9 mouse cellular contexts compared by ENCODE assay signal in the genomic region with DNA sequence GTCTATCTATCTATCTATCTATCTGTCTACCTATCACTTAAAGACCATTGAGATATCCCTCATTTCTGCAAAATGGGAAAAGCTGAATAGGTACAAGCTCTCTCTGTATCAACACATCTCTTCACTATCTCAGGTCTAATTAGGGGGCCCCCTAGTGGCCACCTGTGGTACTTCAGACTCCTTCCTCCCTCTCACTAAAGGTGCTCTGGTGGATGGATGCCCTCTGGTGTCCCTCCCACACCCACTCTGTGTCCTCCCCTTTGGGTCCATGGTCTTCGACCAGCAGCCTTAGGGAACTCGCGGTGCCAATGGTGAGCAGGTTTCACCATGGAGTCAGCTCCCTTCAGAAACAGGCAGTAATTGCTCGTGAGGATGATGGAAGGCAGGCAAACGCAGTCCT. TPM values are rescaled to one million over a fixed set of nuclear protein-coding genes. Genes with fewer than 3 reads are reported as not detected.
DNase-seq lines count a peak whose midpoint lies in the region; ATAC-seq and TF ChIP-seq lines count a peak whose summit lies in the region.
"Had no signal": no experiment of that assay in that cellular context is flagged by ENCODE, and none has a peak within 500 bp of the region (broad histone marks: within the 10 kb centered on the region; RNA-seq: fewer than 3 reads in every experiment).

No protein-coding gene starts in this region.

- no peak overlapping the region for H3K9ac ChIP-seq in intestine, postnatal 0 days (ENCODE audit: low read depth, low read length)
- no peak overlapping the region for H3K9ac ChIP-seq in intestine, embryonic 15.5 days
- H3K9ac ChIP-seq in ES-Bruce4 (ENCODE audit: low read depth, poor library complexity, severe bottlenecking), result no peak overlapping the region
- H3K9ac ChIP-seq in limb, embryonic 11.5 days (ENCODE audit: low read length), result no peak overlapping the region

- peak; percentile 63 for DNase-seq in adrenal gland, postnatal 14 days
- peak; percentile 50 for DNase-seq in embryo, embryonic 11 days
- peak; percentile 79 for DNase-seq in limb, embryonic 11.5 days (ENCODE audit: low spot score)
- peak; percentile 40 for DNase-seq in right cerebral cortex, postnatal 14 days
- no peak for DNase-seq in layer of hippocampus, adult 9-11 months

- TF ChIP-seq POLR2A in ES-Bruce4 (IDR thresholded peaks at IDR 0.05; ENCODE audit: insufficient read depth, low read length), result no peak

- 44% methylated on average over 5 of the region's 5 CpGs for WGBS in intestine, postnatal 0 days
- WGBS in intestine, embryonic 15.5 days, result 58% methylated on average over 5 of the region's 5 CpGs
- WGBS in limb, embryonic 11.5 days, result 47% methylated on average over 5 of the region's 5 CpGs

- no peak overlapping the region for H3K27ac ChIP-seq in intestine, postnatal 0 days (ENCODE audit: low read depth, low read length)
- no peak overlapping the region for H3K27ac ChIP-seq in intestine, embryonic 15.5 days
- H3K27ac ChIP-seq in ES-Bruce4 (ENCODE audit: insufficient read depth, low read length), result no peak overlapping the region
- H3K27ac ChIP-seq in limb, embryonic 11.5 days (replicated peaks; ENCODE audit: low read depth, low read length), result no peak overlapping the region
- H3K27ac ChIP-seq: macrophage had no signal

- H3K4me2 ChIP-seq in intestine, postnatal 0 days (replicated peaks; ENCODE audit: low read depth), result no peak overlapping the region
- no peak overlapping the region for H3K4me2 ChIP-seq in intestine, embryonic 15.5 days (replicated peaks)
- no peak overlapping the region for H3K4me2 ChIP-seq in limb, embryonic 11.5 days (ENCODE audit: low read depth, severe bottlenecking)

- no peaks in the 10 kb centered on the region for H3K4me1 ChIP-seq in intestine, postnatal 0 days (replicated peaks; ENCODE audit: control insufficient read depth, insufficient read depth, low read length)
- H3K4me1 ChIP-seq in intestine, embryonic 15.5 days (replicated peaks), result no peaks in the 10 kb centered on the region
- no peaks in the 10 kb centered on the region for H3K4me1 ChIP-seq in ES-Bruce4 (ENCODE audit: control insufficient read depth, insufficient read depth, low read length)
- 0 out of 2 replicates have a peak, but pooled peaks cover 4% of the 10 kb centered on the region for H3K4me1 ChIP-seq in limb, embryonic 11.5 days (ENCODE audit: control insufficient read depth, insufficient read depth, low read length)

- no peaks in the 10 kb centered on the region for H3K36me3 ChIP-seq in intestine, postnatal 0 days (ENCODE audit: control insufficient read depth, insufficient read depth)
- no peaks in the 10 kb centered on the region for H3K36me3 ChIP-seq in intestine, embryonic 15.5 days
- no peaks in the 10 kb centered on the region for H3K36me3 ChIP-seq in ES-Bruce4 (ENCODE audit: control insufficient read depth, insufficient read depth, low read length, poor library complexity, severe bottlenecking)
- no peaks in the 10 kb centered on the region for H3K36me3 ChIP-seq in limb, embryonic 11.5 days (ENCODE audit: control insufficient read depth, insufficient read depth, low read length)

- TF ChIP-seq EP300 in ES-Bruce4 (IDR thresholded peaks at IDR 0.05; ENCODE audit: insufficient read depth, low read depth, low read length), result no peak

- TF ChIP-seq CTCF in intestine, postnatal 0 days (IDR thresholded peaks at IDR 0.05; ENCODE audit: low read depth), result peak; percentile 74
- TF ChIP-seq CTCF in ES-Bruce4 (IDR thresholded peaks at IDR 0.05; ENCODE audit: low read depth, low read length), result peak; percentile 67

- no peak overlapping the region for H3K4me3 ChIP-seq in intestine, postnatal 0 days (ENCODE audit: low read depth, low read length)
- H3K4me3 ChIP-seq in intestine, embryonic 15.5 days (replicated peaks), result no peak overlapping the region
- H3K4me3 ChIP-seq in ES-Bruce4 (ENCODE audit: low read depth, low read length), result no peak overlapping the region
- no peak overlapping the region for H3K4me3 ChIP-seq in limb, embryonic 11.5 days (ENCODE audit: low read depth, low read length)

- no peaks in the 10 kb centered on the region for H3K9me3 ChIP-seq in intestine, postnatal 0 days (ENCODE audit: control insufficient read depth)
- no peaks in the 10 kb centered on the region for H3K9me3 ChIP-seq in intestine, embryonic 15.5 days
- no peaks in the 10 kb centered on the region for H3K9me3 ChIP-seq in ES-Bruce4 (replicated peaks; ENCODE audit: control insufficient read depth, insufficient read depth, low read length, poor library complexity, severe bottlenecking)
- no peaks in the 10 kb centered on the region for H3K9me3 ChIP-seq in limb, embryonic 11.5 days (ENCODE audit: control insufficient read depth, low read length)

- no peak for ATAC-seq in intestine, postnatal 0 days
- no peak for ATAC-seq in intestine, embryonic 15.5 days
- ATAC-seq in limb, embryonic 11.5 days (ENCODE audit: insufficient number of reproducible peaks, low FRiP score, low TSS enrichment, low read depth), result no peak

- H3K27me3 ChIP-seq in intestine, postnatal 0 days (replicated peaks; ENCODE audit: control insufficient read depth, insufficient read depth, low read length), result no peaks in the 10 kb centered on the region
- no peaks in the 10 kb centered on the region for H3K27me3 ChIP-seq in intestine, embryonic 15.5 days (replicated peaks)
- no peaks in the 10 kb centered on the region for H3K27me3 ChIP-seq in ES-Bruce4 (ENCODE audit: control insufficient read depth, insufficient read depth, low read length, poor library complexity, severe bottlenecking)
- no peaks in the 10 kb centered on the region for H3K27me3 ChIP-seq in limb, embryonic 11.5 days (ENCODE audit: control insufficient read depth, insufficient read depth, low read length)

RNA-seq across cellular contexts. Expression of a gene that starts 7.1 kb away (rescaled TPM):
- polyA plus RNA-seq in intestine, postnatal 0 days (2015; fragmentation: Nextera tagmentation; extraction: Ambion mirVana), result 0.42 and 0.51 TPM in 2 replicates
- polyA plus RNA-seq in intestine, embryonic 15.5 days (2015; fragmentation: Nextera tagmentation; extraction: Ambion mirVana), result 0.74 and 0.79 TPM in 2 replicates
- not detected in 2 replicates for polyA plus RNA-seq in ES-Bruce4 (2011; ENCODE audit: insufficient read depth, insufficient read length, low read depth, missing spikeins)
- 0.74 and 0.86 TPM in 2 replicates for total RNA-seq in adrenal gland, postnatal 14 days (2021)
- 0.13 and 0.28 TPM in 2 replicates for polyA plus RNA-seq in limb, embryonic 11.5 days (2014; fragmentation: Nextera tagmentation; extraction: Ambion mirVana)
